Mouse (Mus musculus): ENCODE measurements around the gene Farsa.
"Not testable (repeated sequence)": the region's sequence is repeated elsewhere in the genome, so short reads cannot be mapped to it uniquely, and the experiment has no call there.

Farsa gene

DNA sequence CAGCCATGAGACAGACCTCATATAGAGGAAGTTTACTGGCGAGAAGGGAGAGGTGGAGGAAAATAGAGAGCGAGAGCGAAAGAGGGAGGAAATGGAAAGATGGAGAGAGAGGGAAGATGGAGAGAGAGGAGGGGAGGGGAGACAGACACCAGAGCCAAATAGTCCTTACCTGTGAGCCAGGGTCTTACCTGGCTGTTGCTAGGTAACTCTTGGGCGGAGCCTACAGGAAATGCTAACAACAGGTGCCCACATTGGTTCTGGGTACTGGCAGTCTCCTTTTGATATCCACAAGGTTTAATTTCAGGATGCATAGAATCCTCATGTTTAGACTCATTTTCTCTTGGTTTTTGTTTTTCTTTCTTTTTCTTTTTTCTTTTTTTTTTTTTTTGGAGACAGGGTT, 16.2 kb downstream of the Farsa start:
- in situ Hi-C loops (cut with MboI) = no loop called here

GRCm38 (mm10) chr8:84874339-84874738, 17.6 kb downstream of the Farsa start:
- in situ Hi-C loops (cut with MboI) = no loop called here

DNA sequence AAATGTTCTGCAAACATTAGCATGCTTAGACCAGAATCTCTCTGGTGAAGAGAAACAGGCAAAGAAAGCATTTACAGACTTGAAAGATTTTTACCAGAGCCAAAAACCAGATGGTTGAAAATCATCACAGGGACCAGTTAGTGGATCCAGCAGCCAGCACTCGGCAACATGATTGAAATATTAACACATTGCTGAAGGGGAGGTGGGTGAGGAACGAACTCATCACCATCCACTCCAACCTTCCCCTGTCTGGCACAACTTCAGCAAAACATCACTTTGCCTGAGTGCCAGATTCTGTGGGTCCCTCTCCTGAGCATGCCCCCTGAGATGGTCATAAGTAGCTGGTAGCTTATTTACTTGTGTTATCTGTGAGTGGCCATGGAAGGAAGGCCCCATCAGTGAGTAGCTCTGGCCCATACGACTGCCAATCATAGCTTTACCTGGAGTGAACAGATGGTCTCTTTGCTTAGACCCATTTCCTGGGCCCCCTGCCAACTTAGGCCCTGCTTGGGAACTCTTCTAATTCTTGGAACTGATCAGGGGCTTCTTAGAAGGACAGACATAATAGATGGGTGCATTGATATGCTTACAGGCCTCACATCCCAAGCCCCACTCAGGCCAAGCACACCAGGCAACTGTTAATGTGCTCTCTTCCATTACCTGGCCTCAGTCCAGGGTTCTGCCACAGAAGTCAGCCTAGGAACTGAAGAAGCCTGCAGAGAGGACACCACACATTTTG, 20.7 kb downstream of the Farsa start:
- in situ Hi-C loops (cut with MboI) = no loop called here

DNA sequence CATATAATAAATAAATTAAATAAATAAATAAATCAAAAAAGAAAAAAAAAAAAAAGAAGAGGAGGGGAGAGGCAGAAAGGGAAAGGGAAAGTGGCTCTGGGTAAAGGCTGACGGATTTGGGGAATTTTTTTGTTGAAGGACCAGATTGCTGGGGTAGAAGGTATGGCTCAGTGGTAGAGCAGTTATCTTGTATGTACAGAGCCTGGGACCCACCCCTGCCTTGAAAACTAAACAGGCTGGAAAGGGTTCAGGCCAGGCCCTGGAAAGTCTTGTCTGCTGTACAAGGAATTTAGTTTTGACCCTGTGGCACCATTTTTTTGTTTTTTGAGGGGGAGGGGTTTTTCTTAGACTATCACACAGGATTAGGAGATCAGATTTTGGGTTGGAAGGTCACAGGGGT, 22.1 kb downstream of the Farsa start:
- in situ Hi-C loops (cut with MboI) = no loop called here

GRCm38 (mm10) chr8:84884728-84885127, 27.9 kb downstream of the Farsa start:
- in situ Hi-C loops (cut with MboI) = no loop called here

DNA sequence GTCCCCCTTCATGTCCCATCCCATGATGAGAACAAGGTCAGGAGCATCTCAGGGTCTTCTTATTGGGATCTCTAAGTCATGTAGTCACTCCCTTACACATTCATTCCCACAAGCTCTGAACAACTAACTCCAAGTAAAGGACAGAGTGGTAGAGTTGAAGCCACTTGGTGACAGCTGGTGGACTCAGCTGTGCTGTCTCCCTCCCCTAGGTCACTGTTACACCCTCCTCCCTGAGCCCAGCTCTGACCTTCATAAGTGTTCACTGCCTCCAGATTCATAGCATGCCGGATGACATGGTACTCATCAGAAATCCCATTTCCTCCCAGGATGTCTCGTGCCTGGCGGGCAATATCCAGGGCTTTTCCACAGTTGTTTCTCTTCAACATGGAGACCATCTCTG, 31.5 kb downstream of the Farsa start:
- in situ Hi-C loops (cut with MboI) = no loop called here

DNA sequence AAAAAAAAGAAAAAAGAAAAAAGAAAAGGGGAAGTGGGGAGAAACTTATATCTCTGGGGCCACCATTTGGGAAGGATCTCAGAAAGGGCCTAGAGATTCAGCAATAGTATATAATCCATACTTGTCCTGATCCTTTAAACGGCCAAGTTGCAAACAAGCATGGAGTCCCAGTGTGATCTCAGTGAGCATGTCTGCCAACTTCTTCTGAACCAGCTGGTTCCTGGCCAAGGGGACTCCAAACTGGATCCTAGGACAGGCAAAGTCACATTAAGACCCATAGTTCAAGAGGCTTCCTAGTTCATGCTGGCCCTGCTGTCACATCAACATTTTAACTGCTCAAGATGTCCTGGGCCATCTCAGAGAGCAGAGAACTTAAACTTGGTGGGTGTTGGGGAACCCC, 32.4 kb downstream of the Farsa start:
- in situ Hi-C loops (cut with MboI) = no loop called here

- in situ Hi-C loops (cut with MboI) = no loop called here
Measured at GRCm38 (mm10) chr8:84892993-84893708, 36.4 kb downstream of the Farsa start.

- in situ Hi-C loops (cut with MboI) = no loop called here
Measured at GRCm38 (mm10) chr8:84893709-84894134, 36.9 kb downstream of the Farsa start, which contains the start of gene Gcdh. Gene Gcdh (minus strand): TSS chr8:84893921.

GRCm38 (mm10) chr8:84895963-84896362, 39.2 kb downstream of the Farsa start:
- in situ Hi-C loops (cut with MboI) = no loop called here

DNA sequence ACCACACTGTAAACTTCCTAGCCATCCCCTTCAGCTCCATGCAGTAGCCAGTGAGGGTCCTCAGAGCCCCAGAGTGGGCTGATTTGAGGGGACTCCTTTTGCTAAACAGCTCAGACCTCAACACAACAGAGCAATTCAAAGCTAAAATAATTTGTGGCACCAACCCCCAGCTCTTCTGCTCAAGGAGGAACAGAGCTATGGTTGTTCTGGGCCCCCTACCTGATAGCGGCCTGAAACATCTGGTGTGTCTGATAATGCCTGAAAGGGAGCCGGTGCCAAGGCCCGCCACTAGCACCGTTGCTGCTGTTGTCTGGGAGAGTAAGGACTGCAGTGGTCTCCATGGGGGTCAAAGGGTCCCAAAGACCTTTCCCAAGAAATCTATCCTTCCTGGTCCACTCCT, 44.3 kb downstream of the Farsa start:
- in situ Hi-C loops (cut with MboI) = no loop called here

GRCm38 (mm10) chr8:84901752-84902151, 45.0 kb downstream of the Farsa start, which contains the start of gene Klf1:
Gene Klf1 (plus strand): TSS chr8:84901928.
- in situ Hi-C loops (cut with MboI) = no loop called here

DNA sequence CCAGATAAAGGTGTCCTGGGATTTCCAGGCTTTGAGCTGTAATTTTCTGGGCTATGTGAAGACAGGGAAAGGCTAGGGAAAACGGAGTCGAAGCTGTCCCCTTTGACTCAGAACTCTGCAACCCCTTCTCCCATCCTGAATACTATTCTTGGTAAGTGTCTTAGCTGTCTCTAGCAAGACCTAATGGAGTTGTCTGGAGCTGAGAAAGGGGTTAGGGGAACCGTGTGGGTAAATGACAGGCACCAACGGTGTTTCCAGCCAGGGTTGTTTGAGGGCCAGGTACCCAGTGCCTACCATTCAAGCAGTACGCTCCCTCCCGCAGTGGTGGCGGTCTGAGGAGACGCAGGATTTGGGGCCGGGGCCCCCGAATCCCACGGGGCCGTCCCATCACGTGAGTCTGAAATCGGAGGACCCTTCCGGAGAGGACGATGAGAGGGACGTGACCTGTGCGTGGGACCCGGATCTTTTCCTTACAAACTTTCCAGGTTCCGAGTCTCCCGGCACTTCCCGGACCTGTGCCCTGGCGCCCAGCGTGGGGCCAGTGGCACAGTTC, 45.7 kb downstream of the Farsa start:
- in situ Hi-C loops (cut with MboI) = no loop called here

- in situ Hi-C loops (cut with MboI) = no loop called here
Measured at GRCm38 (mm10) chr8:84902920-84903661, 46.3 kb downstream of the Farsa start.

GRCm38 (mm10) chr8:84904351-84904750, 47.6 kb downstream of the Farsa start:
- in situ Hi-C loops (cut with MboI) = no loop called here

DNA sequence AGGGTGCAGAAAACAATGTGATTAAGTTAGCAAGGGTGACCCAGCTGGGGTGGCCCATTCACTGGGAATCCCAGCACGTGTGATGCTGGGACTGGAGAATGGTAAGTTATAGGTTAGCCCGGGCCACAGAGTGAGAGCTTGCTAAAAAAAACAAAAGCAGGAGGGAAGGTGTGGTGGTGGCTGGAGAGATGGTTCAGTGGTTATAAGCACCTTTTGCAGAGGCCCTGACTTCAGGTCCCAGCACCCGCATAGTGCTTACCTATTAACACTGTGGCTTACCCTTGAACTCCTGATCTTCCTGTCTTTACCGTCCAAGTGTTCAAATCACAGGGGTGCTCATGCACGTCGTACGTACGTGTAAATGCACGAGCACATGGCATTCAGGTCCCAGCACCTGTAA, 50.2 kb downstream of the Farsa start:
- in situ Hi-C loops (cut with MboI) = no loop called here

- in situ Hi-C loops (cut with MboI) = no loop called here
Measured at GRCm38 (mm10) chr8:84907493-84907892, 50.7 kb downstream of the Farsa start.

GRCm38 (mm10) chr8:84907979-84908378, 51.2 kb downstream of the Farsa start:
- in situ Hi-C loops (cut with MboI) = not testable (repeated sequence)

DNA sequence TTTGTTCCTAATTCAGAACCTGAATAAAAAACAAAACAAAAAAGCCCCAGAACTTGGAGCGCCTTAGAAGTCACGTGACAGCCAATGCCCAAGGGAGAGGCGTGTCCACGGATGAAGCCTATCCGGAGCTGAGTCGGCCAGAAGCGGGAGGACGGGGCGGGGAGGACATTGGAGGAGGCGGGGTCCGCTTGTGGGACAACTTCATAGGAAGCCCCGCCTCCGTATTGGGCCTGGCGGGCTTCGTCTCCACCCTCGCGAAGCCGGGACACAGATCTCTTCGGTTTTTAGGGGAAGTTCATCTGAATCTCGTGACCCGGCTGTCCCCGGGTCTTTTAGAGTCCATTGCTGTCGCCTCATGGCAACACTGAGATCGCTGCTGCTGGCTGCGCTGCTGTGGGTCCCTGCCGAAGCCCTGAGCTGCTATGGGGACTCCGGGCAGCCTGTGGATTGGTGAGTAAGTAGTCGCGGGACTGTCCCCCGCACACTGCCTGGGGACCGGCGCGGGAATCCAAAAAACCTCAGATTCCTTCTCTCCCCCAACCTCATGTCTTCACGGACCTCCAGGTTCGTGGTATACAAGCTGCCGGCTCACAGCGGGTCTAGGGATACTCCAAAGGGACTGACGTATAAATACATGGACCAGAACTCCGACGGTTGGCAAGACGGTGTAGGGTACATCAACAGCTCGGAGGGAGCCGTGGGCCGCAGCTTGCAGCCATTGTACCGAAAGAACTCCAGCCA, 51.8 kb downstream of the Farsa start, which contains the start of gene Dnase2a:
Gene Dnase2a (plus strand): TSS at position 140 of the 741 bp plus-strand sequence.
- in situ Hi-C loops (cut with MboI) = no loop called here

DNA sequence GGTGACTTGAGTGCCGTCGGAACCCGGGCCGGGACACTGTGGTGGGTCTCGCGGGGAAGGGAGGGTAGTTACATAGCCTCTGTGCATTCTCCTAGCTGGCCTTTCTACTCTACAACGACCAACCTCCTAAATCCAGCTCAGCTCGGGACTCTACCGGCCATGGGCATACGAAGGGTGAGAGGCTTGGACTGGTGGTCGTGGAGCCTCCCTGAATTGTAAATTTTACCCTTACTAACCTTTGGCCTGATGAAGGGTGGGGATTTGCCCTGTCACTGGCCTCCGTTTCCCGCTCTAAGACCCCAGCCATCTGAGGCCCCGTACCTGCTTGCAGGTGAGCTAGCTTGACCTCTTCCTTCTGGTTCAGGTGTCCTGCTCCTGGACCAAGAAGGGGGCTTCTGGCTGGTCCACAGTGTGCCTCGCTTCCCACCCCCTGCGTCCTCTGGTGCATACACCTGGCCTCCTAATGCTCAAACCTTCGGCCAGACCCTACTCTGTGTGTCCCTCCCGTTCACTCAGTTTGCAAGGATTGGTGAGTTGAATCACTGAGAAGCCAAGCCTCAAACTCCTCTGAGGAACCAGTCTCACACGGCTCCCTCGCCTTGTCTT, 52.5 kb downstream of the Farsa start:
- in situ Hi-C loops (cut with MboI) = no loop called here

DNA sequence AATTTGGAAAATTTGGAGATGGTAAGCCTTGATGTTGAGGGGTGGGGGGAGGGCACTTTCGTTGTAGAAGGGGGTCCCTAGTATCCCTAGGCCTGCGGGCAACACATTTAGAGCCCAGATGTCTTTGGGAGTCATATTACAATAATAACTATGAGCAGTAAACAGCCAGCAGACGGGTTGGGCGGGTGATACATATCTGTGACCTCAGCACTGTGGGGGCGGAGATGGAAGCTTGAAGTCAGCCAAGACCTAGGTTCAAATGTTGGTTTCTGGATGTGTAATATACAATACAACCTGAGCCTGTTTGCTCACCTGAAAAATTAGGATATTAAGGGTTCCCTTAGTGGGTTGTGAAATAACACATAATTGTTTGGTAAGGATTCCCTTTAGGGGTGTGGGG, 53.2 kb downstream of the Farsa start:
- in situ Hi-C loops (cut with MboI) = no loop called here
